Mouse (Mus musculus) stomach, postnatal 0 days (tissue): Measurements from ENCODE around the gene Pnkp.
A peak's percentile ranks its signal among the peaks of the same experiment; 100 is the strongest.

Source experiments
- CTCF ChIP-seq: IDR thresholded peaks from 2 replicates; pipeline ENCODE4 v1.5.1; 2016; ENCODE audit warnings: antibody characterized with exemption, low read depth, mild to moderate bottlenecking, moderate library complexity
- EP300 ChIP-seq: optimal IDR thresholded peaks from 2 replicates; pipeline ENCODE3; 2016; ENCODE audit warnings: antibody characterized with exemption

DNA sequence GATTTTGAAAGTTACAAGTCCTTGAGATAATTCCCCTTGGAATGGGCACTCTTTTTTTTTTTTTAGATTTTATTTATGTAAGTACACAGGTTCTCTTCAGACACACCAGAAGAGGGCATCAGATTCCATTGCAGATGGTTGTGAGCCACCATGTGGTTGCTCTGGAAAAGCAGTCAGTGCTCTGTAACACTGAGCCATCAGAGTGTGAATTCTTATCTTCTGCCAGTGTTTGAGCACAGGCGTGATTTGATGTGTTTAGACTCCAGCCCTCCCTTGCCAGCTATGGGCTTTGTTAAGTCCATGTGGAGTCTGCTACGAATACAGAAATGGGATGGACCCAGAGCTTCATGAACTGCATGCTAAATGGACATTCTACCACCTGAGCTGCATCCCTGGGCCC lies 38.8 kb upstream of the Pnkp start:
- TF ChIP-seq CTCF (peak; percentile 65), EP300 (no peak)
